Mouse (Mus musculus): ENCODE results near the gene Nr2c2ap.

- TF ChIP-seq CTCF (conservative IDR thresholded peaks at IDR 0.05; ENCODE audit: low read length) (no peak), POU5F1 (IDR thresholded peaks at IDR 0.05; ENCODE audit: borderline replicate concordance, low read length) (no peak), NANOG (IDR thresholded peaks at IDR 0.05; ENCODE audit: borderline replicate concordance, low read length) (no peak)
These were observed 19.8 kb upstream of the Nr2c2ap start for GRCm38 (mm10) chr8:70111192-70111795.
